ENCODE assay signal across 25 mouse cellular contexts in the genomic region with DNA sequence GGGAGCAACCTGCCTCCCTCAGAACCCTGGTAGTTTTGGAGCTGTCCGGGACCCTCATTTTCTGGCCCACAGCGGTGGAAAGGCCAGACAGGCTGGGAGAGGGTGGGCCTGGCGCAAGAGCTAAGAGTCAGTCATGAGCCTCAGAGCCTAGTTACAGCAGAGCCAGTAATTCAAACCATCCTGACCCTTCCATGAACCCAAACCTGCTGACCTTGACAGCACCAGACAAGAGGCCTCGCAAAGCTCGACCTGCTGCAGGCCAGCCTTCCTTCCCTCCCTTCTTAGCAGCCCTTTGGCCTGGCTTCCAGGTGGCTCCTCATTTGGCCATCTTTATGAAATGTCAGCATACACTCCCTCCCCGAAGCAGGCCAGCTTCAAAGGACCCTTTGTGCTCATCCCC. TPM values are rescaled to one million over a fixed set of nuclear protein-coding genes. Genes with fewer than 3 reads are reported as not detected.
A peak's percentile ranks its signal among the peaks of the same experiment; 100 is the strongest.
DNase-seq lines count a peak whose midpoint lies in the region; ATAC-seq lines count a peak whose summit lies in the region.
"Had no signal": no experiment of that assay in that cellular context is flagged by ENCODE, and none has a peak within 500 bp of the region (broad histone marks: within the 10 kb centered on the region; RNA-seq: fewer than 3 reads in every experiment).

No protein-coding gene starts in this region.

- H3K27ac ChIP-seq in hindbrain, embryonic 10.5 days, result 0 out of 2 replicates have a peak overlapping the region, but pooled peaks have one; percentile 2
- no peak overlapping the region for H3K27ac ChIP-seq in hindbrain, embryonic 16.5 days (ENCODE audit: low read depth, low read length)
- no peak overlapping the region; the same call in 1 of the 2 replicates for H3K27ac ChIP-seq in kidney, embryonic 14.5 days (ENCODE audit: low read depth, low read length)
- no peak overlapping the region for H3K27ac ChIP-seq in forebrain, embryonic 13.5 days
- H3K27ac ChIP-seq: hindbrain, embryonic 14.5 days; intestine, embryonic 15.5 days had no signal

- peaks cover 72% of the 10 kb centered on the region for H3K4me1 ChIP-seq in hindbrain, embryonic 10.5 days (replicated peaks)
- peaks cover 14% of the 10 kb centered on the region for H3K4me1 ChIP-seq in hindbrain, embryonic 16.5 days (ENCODE audit: control insufficient read depth, insufficient read depth, low read depth, low read length)
- peaks cover 30% of the 10 kb centered on the region for H3K4me1 ChIP-seq in kidney, embryonic 14.5 days (ENCODE audit: control insufficient read depth, insufficient read depth, low read length)
- peaks cover 32% of the 10 kb centered on the region for H3K4me1 ChIP-seq in forebrain, embryonic 13.5 days

- peak; percentile 23 for DNase-seq in hindbrain, embryonic 10.5 days (ENCODE audit: low spot score)
- DNase-seq in embryo, embryonic 11 days, result peak; percentile 50
- DNase-seq in kidney, postnatal 36 days, result peak; percentile 63 to 76
- no peak for DNase-seq in right cerebral cortex, adult 2 months (ENCODE audit: low spot score in 2 of 2)
- DNase-seq in gastrocnemius, postnatal 10 days, result no peak
- DNase-seq: adrenal gland, adult 8-10 months; B cell, adult 2 months; cerebellum, adult 9-10 months; gastrocnemius, postnatal 25 days; liver, postnatal 0 days; lung, postnatal 14 days; midbrain, embryonic 14.5 days; retina, postnatal 1 day; right cerebral cortex, postnatal 4 days had no signal

- WGBS in hindbrain, embryonic 10.5 days, result 61% methylated on average over 6 of the region's 6 CpGs
- WGBS in hindbrain, embryonic 16.5 days, result 58% methylated on average over 6 of the region's 6 CpGs
- 16% methylated on average over 6 of the region's 6 CpGs for WGBS in kidney, embryonic 14.5 days
- whole genome bisulfite sequencing in forebrain, embryonic 13.5 days, result 71% methylated on average over 6 of the region's 6 CpGs

- ATAC-seq in hindbrain, embryonic 16.5 days, result no peak
- ATAC-seq in kidney, embryonic 14.5 days (ENCODE audit: low FRiP score, low TSS enrichment), result peak; percentile 47; the same call in 1 of the 2 replicates
- ATAC-seq in forebrain, embryonic 13.5 days, result no peak
- ATAC-seq: intestine, embryonic 15.5 days; liver, postnatal 0 days had no signal

- no peaks in the 10 kb centered on the region for H3K9me3 ChIP-seq in hindbrain, embryonic 10.5 days
- H3K9me3 ChIP-seq in hindbrain, embryonic 16.5 days (ENCODE audit: control insufficient read depth, low read length), result no peaks in the 10 kb centered on the region
- H3K9me3 ChIP-seq in kidney, embryonic 14.5 days (ENCODE audit: control insufficient read depth, low read length), result no peaks in the 10 kb centered on the region
- no peaks in the 10 kb centered on the region for H3K9me3 ChIP-seq in forebrain, embryonic 13.5 days (replicated peaks)
- H3K9me3 ChIP-seq: intestine, embryonic 15.5 days had no signal

- no peaks in the 10 kb centered on the region for H3K36me3 ChIP-seq in hindbrain, embryonic 10.5 days
- H3K36me3 ChIP-seq in hindbrain, embryonic 16.5 days (ENCODE audit: control insufficient read depth, insufficient read depth, low read length), result no peaks in the 10 kb centered on the region
- H3K36me3 ChIP-seq in kidney, embryonic 14.5 days (ENCODE audit: control insufficient read depth, insufficient read depth, low read length), result peaks cover 55% of the 10 kb centered on the region
- no peaks in the 10 kb centered on the region for H3K36me3 ChIP-seq in forebrain, embryonic 13.5 days (ENCODE audit: poor library complexity, severe bottlenecking)
- H3K36me3 ChIP-seq: intestine, embryonic 15.5 days had no signal

- no peak overlapping the region for H3K4me2 ChIP-seq in hindbrain, embryonic 16.5 days (ENCODE audit: low read length)
- H3K4me2 ChIP-seq in kidney, embryonic 14.5 days (replicated peaks; ENCODE audit: low read depth, low read length), result no peak overlapping the region
- H3K4me2 ChIP-seq in forebrain, embryonic 13.5 days, result no peak overlapping the region
- H3K4me2 ChIP-seq: hindbrain, embryonic 14.5 days; intestine, embryonic 15.5 days had no signal

- no peak overlapping the region for H3K9ac ChIP-seq in hindbrain, embryonic 16.5 days (ENCODE audit: low read depth, low read length)
- H3K9ac ChIP-seq in kidney, embryonic 14.5 days (ENCODE audit: low read depth, low read length), result no peak overlapping the region
- no peak overlapping the region for H3K9ac ChIP-seq in forebrain, embryonic 13.5 days
- H3K9ac ChIP-seq: hindbrain, embryonic 14.5 days; intestine, embryonic 15.5 days; liver, postnatal 0 days had no signal

- no peak overlapping the region for H3K4me3 ChIP-seq in hindbrain, embryonic 10.5 days
- no peak overlapping the region for H3K4me3 ChIP-seq in hindbrain, embryonic 16.5 days (ENCODE audit: low read length)
- no peak overlapping the region for H3K4me3 ChIP-seq in kidney, embryonic 14.5 days (ENCODE audit: low read length)
- H3K4me3 ChIP-seq in forebrain, embryonic 13.5 days, result no peak overlapping the region
- H3K4me3 ChIP-seq: intestine, embryonic 15.5 days had no signal

- peaks cover 49% of the 10 kb centered on the region for H3K27me3 ChIP-seq in hindbrain, embryonic 10.5 days (ENCODE audit: insufficient read depth, poor library complexity, severe bottlenecking)
- H3K27me3 ChIP-seq in hindbrain, embryonic 16.5 days (replicated peaks; ENCODE audit: control insufficient read depth, insufficient read depth, low read length), result no peaks in the 10 kb centered on the region
- H3K27me3 ChIP-seq in kidney, embryonic 14.5 days (ENCODE audit: control insufficient read depth, insufficient read depth, low read length), result no peaks in the 10 kb centered on the region
- H3K27me3 ChIP-seq in forebrain, embryonic 13.5 days, result peaks cover 10% of the 10 kb centered on the region; the same call in 1 of the 2 replicates
- H3K27me3 ChIP-seq: intestine, embryonic 15.5 days had no signal

RNA-seq across cellular contexts. Expression of gene Pax2, which starts 44.5 kb away (rescaled TPM):
- polyA plus RNA-seq in hindbrain, embryonic 10.5 days (2016; fragmentation: Nextera tagmentation; extraction: Ambion mirVana), result 3.2 and 8.2 TPM in 2 replicates
- polyA plus RNA-seq in hindbrain, embryonic 16.5 days (2015; fragmentation: Nextera tagmentation; extraction: Ambion mirVana), result 11.9 and 12.1 TPM in 2 replicates
- 43.3 and 55.9 TPM in 2 replicates for polyA plus RNA-seq in kidney, embryonic 14.5 days (2014; fragmentation: Nextera tagmentation; extraction: Ambion mirVana)
- total RNA-seq in gastrocnemius, postnatal 10 days (2021), result not detected
- polyA plus RNA-seq in forebrain, embryonic 13.5 days (2015; fragmentation: Nextera tagmentation; extraction: Ambion mirVana), result 0.05 TPM in 1 of 2 replicates, not detected in the other
- total RNA-seq: adrenal gland, adult 8-10 months; gastrocnemius, postnatal 25 days; heart, adult 8-10 months; liver, adult 2 months; megakaryocyte, adult 5-6 weeks; neutrophil, adult 5-6 weeks had no signal
- polyA plus RNA-seq: heart, postnatal 0 days; liver, adult 2 months; liver, postnatal 0 days; stomach, embryonic 16.5 days had no signal

Comparison
In these comparisons a context has a peak if more than half of its experiments do, and no peak if none do; other contexts are left out.
1. DNase-seq: peak in hindbrain, embryonic 10.5 days (single experiment), embryo, embryonic 11 days (single experiment) and kidney, postnatal 36 days (2 of 2); none in right cerebral cortex, adult 2 months (0 of 2) and gastrocnemius, postnatal 10 days (single experiment).